Mouse (Mus musculus) left cerebral cortex, postnatal 36 days (tissue): ENCODE measurements around the gene Nudt14. TPM values are rescaled to one million over a fixed set of nuclear protein-coding genes. Genes with fewer than 3 reads are reported as not detected.

Experiments used
- DNase-seq, 2 experiments: peaks; one replicate each; pipeline ENCODE4 v3.0.0; 2021 to 2022; ENCODE audit warnings: low spot score in 2 of 2, mixed read lengths in 1 of 2
- intact Hi-C: fragments of 180-260 bp; cut with DNase I; formaldehyde crosslinking; loops from one replicate; pipeline ENCODE4 v1.15.1; 2025
- total RNA-seq, 2 experiments: library from RNA; stranded (reverse); gene quantifications; 2 replicates each; pipeline ENCODE4 v1.2.3; 2021

Gene Nudt14
- total RNA-seq, 2 experiments from 2014 or later = 11.0 to 12.3 TPM

GRCm38 (mm10) chr12:112917906-112918305, 24.0 kb downstream of the Nudt14 start:
- intact Hi-C loops = no loop called here

DNA sequence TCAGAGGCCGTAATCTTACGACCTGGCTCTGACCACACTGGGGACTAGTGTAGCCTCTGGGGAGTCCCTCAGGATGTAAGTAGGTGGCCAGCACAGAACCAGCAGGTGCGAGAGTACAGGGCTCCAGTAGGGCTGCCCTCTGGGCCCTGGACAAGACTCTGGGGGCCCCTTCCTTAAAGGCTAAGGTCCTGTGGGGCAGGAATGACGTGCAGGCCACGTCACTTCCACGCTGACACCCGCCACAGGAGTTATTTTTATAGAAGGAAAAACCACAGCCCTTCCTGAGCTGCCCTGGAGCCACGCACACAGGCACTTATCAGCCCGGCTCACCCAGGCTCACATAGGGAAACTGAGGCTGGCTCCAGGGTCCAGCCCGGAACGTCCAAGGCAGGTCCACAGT, 24.4 kb downstream of the Nudt14 start:
- intact Hi-C loops = no loop called here
- no peak for DNase-seq

More at GRCm38 (mm10) chr12:112917906-112918305, 24.0 kb downstream of the Nudt14 start:
- DNase-seq = no peak

DNA sequence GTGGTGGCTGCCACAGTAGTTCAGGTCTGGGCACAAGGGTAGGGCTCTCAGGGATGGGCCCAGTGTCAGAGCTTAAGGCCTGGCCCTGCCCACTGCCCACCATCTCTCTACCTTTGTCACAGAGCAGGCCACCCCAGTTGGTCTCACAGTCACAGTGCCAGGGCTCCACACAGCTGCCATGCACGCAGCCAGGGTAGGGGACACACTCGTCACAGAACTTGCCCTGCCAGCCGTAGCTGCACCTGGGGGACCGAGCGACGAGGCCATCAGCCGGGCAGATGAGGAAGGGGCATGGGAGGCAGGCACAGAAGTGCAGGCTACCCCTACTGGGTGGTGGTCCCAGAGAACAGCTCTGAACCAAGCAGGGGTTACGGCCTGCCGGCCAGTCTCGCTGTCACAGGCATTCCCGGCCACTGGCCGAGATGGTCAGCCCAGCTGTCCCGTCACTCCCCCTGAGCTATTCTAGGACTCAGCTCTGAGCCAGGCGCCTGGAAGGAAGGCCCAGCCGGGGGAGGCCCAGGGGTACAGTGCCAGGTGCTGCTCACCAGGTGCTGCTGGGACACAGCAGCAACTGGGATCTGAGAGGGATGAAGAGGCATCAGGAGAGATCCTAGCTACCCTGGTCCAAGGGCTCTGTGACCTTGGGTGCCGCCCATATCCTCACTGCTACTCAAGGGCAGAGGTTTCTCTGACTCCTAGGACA, 25.1 kb downstream of the Nudt14 start:
- intact Hi-C loops = no loop called here
- no peak for DNase-seq

DNA sequence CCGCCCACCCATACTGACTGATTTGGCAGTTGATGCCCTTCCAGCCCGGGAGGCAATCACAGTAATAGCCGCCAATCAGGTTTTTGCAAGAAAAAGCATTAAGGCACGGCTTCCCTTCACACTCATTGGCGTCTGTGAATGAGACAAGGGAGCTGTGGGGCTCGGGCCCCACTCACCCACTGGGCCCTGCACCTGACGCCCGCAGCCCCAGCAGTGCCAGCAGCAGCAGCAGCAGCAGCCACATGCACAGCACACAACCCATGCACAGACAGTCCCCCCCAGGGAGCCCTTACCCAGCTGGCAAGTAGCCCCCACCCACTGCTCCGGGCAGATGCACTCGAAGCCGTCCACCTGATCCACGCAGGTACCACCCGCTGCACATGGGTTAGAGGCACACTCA, 26.3 kb downstream of the Nudt14 start:
- intact Hi-C loops = no loop called here
- DNase-seq = no peak

DNA sequence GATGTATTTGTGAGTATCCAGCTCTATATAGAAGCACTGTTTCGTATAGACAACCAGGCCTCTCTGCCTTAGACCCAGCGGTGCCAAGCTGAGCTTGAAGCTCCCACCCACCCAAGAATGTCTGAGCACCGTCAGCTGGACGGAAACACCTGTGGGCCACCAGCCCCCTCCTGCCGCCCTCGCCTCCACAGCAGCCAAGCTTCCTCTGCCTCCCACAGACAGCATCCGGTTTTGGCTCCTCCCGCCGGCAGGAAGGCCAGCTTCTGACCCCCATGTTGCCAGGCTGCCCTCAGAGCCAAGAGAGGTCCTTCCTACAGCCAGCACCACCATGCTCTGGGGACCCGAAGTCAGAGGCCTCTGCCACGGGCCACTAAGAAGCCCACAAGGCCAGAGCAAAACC, 27.4 kb downstream of the Nudt14 start:
- DNase-seq = no peak
- intact Hi-C loops = no loop called here

GRCm38 (mm10) chr12:112912951-112913745, 28.8 kb downstream of the Nudt14 start:
- no peak for DNase-seq
- intact Hi-C loops = no loop called here

DNA sequence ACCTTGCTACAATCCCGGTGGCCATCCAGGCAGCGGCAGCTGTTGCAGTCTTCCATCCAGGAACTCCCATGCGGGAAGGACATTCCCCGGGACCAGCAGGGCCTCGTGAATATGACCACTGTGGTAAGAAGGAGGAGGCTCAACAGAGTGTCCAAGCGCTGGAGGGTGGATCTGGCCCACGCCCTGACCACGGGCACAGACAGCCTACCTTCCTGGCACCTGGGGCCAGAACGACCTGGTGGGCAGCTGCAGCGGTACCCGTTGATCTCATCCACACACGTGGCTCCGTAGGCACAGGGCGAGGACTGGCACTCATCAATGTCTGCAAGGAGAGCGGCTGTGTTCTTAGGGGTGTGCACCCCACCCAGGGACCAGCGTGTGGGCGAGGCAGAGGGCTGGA, 30.2 kb downstream of the Nudt14 start:
- intact Hi-C loops = no loop called here

GRCm38 (mm10) chr12:112908991-112909390, 32.9 kb downstream of the Nudt14 start:
- DNase-seq = no peak
- intact Hi-C loops = no loop called here

More for the DNA sequence above, 30.2 kb downstream of the Nudt14 start:
- no peak for DNase-seq

DNA sequence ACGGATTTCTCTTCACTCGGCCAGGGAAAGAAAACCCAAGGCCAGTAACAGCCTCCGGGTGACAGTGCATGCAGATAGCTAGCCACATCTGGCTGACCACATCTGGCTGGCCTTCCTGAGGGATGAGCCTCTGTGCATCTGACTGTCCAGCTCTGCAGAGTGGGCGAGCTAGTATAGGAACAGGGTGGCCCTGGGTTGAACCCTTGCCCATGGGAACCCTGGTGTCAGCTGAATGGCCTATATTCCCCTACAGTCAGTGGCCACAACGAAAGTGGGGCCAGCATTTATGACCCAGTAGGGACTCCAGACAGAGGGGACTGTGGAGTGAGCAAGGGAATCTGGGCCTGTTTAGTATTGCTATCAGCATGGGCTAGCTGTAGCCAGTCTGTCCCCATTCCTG, 36.9 kb downstream of the Nudt14 start:
- intact Hi-C loops = no loop called here
- no peak for DNase-seq

DNA sequence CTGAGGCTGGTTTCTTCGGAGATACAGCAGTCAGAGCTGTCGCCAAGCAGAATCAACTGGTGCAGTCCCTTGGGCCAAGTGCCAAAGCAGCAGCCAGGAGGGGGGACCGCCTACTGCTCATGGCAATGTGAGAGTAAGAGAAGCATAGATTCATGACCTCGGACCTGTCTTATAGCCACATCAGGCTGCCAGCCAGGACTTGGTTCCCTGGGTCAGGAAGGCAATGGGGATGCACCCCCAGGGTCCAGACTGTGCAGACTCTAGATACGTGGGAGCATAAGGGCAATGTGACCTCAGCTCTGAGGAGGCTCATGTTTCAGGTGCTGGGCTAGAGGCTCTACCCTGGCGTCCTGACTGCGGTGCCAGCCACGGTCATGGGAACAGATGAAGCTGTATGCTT, 38.0 kb downstream of the Nudt14 start:
- DNase-seq = no peak
- intact Hi-C loops = no loop called here

DNA sequence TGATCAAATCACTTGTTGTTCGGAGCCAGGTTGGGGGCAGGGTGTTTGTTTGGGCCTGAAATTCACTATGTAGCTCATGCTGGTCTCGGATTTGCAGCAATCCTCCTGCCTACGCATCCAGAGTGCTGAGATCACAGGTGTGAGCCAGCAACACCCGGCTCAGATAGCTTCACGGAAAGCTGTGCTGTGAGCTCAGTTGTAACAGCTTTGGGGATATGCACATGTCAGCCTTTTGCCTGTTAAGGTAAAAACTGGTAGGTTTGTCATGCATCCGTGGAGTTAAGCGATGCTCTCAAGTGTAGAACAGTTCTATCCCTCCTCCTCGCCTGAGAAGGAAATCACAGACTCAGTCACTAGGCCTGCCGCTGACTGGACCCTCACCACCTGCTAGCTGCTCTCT, 41.3 kb downstream of the Nudt14 start:
- DNase-seq = peak; percentile 55 to 68
- intact Hi-C loops = no loop called here

GRCm38 (mm10) chr12:112898960-112899359, 43.0 kb downstream of the Nudt14 start:
- intact Hi-C loops = no loop called here
- DNase-seq = no peak

DNA sequence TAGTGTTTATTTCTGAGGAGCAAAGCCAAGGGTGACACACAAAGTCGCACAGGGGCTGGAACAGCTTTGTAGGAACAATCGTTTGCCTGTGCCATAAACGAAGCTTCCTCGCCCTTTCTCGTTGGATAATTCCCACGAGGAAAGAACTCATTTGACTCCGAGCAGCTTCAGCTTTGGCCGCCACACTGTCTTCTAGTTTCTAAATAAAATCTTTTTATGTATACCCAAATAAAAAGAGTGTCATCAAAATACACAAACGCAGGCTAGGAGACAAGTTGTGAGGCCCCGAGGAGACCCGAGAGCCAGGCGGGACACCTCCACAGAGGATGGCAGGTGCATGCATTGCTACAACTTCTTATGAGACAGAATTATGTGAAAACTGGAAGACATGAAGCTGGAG, 43.6 kb downstream of the Nudt14 start:
- DNase-seq = no peak
- intact Hi-C loops = no loop called here

- intact Hi-C loops = no loop called here
- no peak for DNase-seq
These were observed 44.3 kb downstream of the Nudt14 start for GRCm38 (mm10) chr12:112897522-112898212.

GRCm38 (mm10) chr12:112894969-112895368, 47.0 kb downstream of the Nudt14 start:
- no peak for DNase-seq
- intact Hi-C loops = no loop called here

DNA sequence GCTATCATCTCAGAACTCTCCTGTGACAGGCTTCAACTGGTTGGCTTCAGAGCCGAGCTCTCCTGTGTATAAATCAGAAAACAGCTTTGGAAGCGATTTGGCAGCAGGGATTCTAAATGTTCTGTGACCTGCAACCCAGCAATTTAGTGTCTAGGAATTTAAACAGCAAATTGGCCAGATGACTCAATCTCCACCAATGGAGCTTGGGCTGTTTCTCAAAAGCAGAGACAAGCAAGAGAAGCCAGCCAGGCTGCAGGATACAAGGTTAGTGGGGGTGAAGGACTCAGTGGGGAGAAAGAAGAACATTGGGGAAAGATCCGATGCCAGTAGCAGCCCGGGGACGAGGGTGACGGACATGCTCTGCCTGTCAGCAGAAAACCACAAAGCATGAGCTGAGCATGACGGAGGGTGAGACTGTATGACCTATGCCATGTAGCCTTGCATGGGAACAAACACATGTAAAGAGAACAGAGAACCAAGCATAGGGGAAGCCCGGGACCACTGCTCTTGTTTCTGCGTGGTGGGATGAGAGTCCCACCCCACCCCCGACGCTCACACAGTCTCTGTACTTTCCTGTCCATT, 47.5 kb downstream of the Nudt14 start:
- DNase-seq = no peak
- intact Hi-C loops = no loop called here

DNA sequence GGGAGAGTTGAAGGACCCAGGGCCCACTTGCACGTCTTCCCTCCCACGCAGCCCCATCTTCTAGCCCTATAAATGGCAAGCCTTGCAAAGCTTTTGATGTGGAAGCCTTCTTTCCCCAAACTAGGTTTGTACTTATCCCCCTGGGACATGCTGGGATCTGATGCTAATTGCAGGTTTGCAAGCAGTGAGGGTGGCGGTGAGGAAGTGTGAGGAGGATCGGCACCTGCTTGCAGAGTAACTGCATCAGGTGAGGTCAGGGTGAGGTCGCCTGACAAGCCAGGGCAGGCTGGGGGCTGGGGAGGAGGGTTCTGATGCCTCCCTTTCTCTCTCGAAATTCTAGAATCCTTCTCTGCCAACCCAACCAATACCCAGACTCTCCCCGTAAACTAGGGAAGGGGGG, 56.5 kb downstream of the Nudt14 start:
- intact Hi-C loops = no loop called here
- no peak for DNase-seq
